Mouse (Mus musculus) adrenal gland, postnatal 25 days (tissue): ENCODE measurements at regions not wholly inside any gene's neighbourhood (a gene's known extent, or its start where the extent isn't known, plus 50 kb on each side); places are given as distances from the start of the nearest gene placed in this dataset.

Source experiments
- DNase-seq: peaks from one replicate; pipeline ENCODE4 v3.0.0; 2021; ENCODE audit warnings: mixed read lengths

DNA sequence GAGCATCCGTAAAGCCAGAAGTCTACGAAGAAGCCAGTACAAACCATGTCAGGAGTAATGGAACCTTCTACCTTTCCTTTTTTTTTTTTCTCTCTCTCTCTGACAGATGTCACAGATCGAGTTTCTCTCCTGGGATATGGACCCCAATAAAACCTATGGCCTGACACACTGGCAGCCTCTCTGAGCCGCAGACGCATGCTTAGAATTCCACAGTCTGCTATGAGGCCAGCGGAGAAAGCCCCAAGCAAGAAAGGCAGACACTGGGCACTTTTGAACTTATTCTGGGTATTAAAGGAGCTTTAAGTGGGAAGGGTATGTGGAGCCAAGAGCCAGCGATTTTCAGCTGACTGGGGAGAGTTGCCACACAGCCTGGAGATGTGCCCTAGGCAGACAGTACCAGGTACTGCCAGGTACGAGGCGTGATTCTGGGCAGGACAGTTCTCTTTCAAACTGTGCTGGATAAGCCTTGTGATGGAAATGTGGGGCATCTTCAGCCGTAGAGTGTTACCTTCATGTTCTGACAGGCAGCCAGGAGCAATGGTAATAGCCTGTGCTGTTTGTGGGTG lies 271.8 kb downstream of the Foxo1 start:
- DNase-seq: no peak

- peak; percentile 20 for DNase-seq
These were observed 270.2 kb downstream of the Foxo1 start for GRCm38 (mm10) chr3:52538306-52538705.

DNA sequence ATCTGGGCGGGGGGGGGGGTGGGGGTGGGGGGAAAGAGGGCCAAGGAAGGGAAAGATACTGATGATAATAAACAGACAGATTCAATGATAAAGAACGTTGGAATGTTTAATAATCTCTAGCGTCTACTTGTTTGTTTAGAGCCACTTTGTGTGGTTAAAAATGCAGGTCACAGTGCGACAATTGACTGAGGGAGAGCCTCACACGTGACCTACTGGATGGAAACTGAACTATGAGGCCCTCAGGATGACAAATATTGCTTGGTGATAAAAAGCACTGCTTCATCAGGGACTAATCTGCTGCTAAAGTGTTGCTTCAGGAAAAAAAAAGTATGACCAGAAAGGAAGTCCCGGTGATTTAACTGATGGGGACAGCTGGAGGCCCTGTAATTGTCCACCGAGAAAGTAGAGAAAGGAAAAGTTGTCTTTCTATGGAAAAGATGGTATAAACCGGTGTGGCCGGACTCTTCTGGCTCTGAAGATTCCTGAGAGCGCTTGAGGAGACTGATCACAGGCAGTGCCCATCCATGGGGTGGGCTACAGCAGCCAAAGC lies 269.3 kb downstream of the Foxo1 start:
- DNase-seq: no peak

DNA sequence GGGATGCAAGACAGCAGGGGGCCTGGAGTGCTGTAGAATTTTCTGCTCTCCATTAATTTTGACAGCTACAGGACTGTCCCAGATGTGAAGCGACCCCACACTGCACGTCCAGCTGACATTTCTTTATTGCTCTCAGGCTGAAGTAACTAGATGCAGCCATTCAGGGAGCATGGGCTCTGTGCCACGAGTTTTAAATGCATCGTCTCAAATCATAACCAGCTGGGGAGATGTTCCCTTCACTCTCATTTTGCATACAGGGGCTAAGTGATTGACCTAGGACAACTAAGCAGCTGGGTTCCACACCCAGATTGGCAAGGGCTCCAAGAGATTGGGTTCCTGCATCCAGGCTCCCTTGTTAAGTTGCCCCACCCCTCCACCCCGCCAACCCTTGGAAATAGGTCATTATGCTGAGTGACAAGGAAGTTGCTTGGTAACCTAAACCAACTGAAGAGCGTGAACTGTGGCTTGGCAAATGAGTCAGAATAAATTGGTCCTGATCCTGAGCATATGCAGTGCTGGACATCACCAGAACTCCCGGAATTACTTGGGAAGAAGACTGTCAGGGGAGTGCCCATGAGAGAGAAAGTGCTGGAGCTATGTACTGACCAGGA lies 267.4 kb downstream of the Foxo1 start:
- no peak for DNase-seq

DNA sequence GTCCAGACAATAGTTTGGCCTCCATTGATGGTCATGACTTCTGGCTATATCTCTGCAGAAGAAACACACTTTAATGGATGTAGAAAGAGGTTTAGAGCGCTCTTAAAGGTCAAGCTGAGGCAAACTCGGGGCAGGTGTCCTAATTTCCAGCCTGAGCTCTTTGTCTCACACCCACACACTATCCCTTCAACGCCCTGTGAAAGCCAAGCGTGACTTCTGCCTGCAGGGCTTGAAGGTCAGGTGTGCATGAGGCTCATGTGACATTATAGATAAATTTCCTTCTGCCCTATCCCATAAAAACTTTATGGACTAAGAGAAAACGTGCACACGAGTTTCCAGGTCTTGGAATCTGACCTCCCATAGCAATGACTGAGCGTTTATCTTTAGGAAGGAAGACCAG lies 266.0 kb downstream of the Foxo1 start:
- no peak for DNase-seq

- no peak for DNase-seq
These were observed 263.7 kb downstream of the Foxo1 start for GRCm38 (mm10) chr3:52531686-52532351.

DNA sequence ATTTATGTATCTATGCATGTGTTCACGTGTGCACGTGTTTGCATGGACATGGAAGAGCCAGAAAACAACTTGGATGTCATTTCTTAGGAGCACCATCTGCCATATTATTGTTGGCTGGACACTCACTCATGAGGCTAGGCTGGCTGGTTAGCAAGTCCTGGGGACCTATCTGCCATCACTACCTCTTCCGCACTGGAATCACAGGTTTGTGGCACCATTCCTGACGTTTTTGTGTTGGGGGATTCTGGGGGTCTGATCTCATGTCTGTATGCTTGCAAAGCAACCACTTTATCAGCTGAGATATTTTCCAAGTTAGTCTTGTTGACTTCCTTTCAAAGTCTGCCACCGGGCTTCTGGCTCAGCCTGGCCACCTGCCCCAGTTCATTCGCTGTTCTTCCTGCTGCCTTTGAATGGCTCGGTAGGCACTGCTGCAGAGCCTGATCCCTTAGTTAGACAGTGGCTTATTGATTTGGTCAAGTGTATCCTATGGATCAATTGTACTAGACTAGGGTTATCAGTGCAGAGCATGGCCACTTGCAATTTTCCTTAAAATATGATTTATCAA lies 262.4 kb downstream of the Foxo1 start:
- no peak for DNase-seq

GRCm38 (mm10) chr3:52529136-52529535 lies 261.0 kb downstream of the Foxo1 start:
- DNase-seq: peak; percentile 30

- no peak for DNase-seq
These were observed 260.4 kb downstream of the Foxo1 start for GRCm38 (mm10) chr3:52528521-52528920.

DNA sequence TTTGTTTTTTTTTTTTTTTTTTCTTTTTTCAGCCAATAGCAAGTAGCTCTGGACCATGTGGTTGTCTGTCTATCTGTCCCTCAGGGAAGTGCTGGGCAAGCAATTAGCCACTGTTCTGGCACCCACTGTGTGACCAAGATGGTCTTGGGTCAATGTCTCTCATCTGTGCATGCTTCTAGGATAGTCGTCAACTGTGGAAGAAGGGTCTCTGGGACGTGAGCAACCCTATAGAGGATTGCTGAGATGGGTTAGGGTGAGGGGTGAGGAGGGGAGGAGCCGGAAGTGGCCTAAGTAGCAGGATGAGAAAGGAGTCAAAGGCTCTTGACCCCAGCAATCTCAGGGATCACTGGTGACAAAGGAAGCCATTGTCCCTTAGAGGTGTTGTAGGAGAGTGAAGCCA lies 259.6 kb downstream of the Foxo1 start:
- no peak for DNase-seq

GRCm38 (mm10) chr3:52527010-52527754 lies 259.0 kb downstream of the Foxo1 start:
- no peak for DNase-seq

DNA sequence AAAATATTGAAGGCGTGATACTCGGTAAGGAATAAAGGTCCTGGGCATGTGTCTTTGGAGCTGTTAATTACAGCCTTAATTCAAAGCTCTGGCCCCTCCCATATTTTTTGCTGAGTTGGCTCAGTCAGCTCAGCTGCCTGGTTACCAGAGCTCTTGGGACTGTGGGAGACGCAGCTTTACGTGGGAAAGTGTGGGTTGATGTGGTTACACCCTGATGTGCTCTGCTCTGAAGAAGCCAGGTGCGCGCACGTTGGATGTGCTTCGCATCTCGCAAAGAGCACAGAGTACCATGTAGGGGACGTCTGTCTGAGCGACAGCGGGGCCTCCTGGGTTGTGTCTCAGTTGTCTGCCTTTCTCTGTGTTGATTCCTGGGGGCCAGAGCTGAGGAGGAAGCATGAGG lies 254.8 kb downstream of the Foxo1 start:
- DNase-seq: no peak

DNA sequence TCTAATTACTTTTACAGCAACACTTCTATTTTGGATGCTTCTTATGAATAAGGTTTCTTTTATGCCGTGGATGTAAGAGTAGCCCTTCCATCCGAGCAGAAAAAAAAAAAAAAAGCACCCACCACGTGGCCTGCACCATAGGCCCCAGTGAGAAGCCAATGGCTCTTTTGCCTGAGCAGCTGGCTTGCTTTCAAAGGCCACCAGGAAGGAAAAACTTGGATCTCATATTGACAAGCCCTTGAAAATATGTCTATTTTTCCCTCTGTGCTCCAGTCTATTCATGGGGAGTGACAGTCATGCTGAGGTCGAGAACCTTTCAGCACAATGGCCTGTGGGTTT lies 252.4 kb downstream of the Foxo1 start:
- no peak for DNase-seq

- DNase-seq: no peak
These were observed 251.9 kb downstream of the Foxo1 start for GRCm38 (mm10) chr3:52519910-52520608.

DNA sequence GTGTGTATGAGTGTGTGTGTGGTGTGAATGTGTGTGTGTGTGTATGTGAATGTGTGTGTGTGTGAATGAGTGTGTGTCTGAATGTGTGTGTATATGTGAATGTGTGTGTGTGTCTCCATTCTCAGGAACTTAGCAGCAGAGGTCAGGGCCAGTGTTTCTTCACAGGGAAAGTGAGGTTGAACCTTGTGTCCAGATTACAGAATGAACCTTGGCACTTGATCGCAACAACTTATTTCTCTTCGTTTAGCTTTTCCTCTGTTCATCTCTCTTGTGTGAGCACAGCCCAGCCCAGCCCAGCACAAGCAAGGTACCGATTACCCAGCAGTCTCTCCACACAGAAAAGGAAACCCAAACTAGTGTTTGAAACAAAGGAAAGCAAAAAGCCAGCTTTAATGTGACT lies 249.7 kb downstream of the Foxo1 start:
- DNase-seq: no peak

DNA sequence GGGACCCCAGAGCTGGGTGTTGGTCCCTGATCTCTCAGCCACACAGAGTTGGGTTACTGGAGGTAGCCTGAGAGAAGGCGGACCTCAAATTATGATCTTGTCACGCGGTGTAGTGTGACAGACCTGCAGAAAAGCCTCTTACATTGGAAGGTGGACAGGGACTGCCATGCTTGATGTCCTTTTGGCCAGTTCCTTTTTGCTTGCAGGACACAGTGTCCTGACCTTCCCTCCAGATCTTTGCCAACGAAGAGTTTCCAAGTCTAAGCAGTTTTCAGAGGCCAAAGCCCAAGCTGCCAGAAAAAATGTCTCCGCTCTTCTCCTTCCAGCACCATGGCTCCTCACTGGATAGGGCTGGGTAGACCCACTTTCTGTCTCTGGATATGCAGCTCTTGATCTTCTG lies 248.6 kb downstream of the Foxo1 start:
- DNase-seq: no peak

GRCm38 (mm10) chr3:52512761-52513160 lies 244.6 kb downstream of the Foxo1 start:
- no peak for DNase-seq

DNA sequence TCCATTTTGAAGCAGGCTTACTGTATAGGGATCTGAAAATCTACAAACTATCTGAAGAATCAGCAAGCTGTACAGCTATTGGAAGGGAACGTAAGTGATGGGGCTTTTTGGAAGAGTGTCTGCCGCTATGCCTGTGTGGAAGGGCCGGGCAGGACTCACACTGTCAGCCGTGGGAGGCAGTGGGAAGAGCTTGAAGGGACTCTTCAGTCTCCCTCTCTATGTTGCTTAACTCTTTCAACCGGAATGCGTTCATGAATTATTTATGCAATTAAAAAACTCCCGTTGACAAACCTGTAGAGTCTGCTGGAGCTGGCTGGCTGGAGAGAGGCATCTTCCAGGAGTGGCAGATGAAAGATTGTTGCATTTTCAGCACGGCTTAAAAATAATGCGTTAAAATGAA lies 243.4 kb downstream of the Foxo1 start:
- no peak for DNase-seq

GRCm38 (mm10) chr3:52510831-52511230 lies 242.7 kb downstream of the Foxo1 start:
- DNase-seq: no peak

DNA sequence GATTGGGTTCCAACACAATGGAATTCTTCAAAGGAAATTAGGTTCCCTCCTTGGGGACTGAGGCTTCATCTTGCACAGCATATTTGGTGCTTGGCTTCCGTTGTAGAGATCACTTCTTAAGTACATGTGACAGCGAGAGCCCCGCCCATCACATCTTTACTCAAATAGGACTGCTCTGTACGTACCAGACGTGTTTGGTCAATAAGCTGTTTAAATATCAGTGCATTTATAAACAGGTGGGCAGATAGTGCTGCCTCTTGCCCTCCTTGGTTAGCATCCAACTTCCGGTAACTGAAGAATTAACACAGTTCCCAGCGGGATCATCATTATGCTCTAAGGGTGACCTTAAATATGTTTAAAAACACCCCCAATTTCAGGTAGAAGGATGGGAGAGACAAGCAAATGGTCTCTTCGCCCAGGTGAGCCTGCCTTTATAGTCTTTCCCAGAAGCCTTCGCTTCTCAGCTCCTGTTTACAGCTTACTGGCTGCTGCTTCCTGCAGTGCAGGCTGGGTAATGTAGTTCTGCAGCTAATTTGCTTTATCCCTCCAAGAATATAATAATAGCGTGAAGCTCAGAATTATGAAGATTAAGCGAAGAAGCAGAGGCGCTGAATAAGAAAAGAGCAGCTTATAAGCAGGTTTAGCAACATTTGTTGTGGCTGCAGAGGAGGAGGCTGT lies 242.1 kb downstream of the Foxo1 start:
- no peak for DNase-seq

- no peak for DNase-seq
These were observed 235.8 kb downstream of the Foxo1 start for GRCm38 (mm10) chr3:52503925-52504324.

DNA sequence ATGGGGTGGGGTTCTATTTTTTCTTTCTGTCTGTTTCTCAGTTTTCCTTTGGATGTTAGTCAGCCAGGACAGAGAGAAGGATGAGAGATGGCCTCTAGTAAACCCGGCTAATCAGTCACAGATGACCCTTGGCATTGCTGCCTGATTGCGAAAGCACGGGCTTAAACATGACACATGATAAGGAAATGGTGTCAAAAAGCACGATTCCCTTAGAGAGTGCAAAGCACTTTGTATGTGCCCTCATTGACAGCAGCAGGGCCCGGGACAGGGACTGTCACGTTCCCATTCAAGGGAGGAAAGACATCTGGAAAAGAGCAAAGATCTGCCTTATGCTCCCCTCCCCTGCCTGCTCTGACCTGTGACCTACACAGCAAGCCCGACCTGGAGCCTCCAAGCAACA lies 234.1 kb downstream of the Foxo1 start:
- peak; percentile 60 for DNase-seq
